Mouse (Mus musculus): ENCODE measurements around the gene Dpp9. TPM values are rescaled to one million over a fixed set of nuclear protein-coding genes. Genes with fewer than 3 reads are reported as not detected.

Gene Dpp9
- polyA plus RNA-seq, 1 experiment from 2014 or later = 19.6 TPM

GRCm38 (mm10) chr17:56257181-56257894 is 38.6 kb upstream of the Dpp9 start:
- Histone ChIP-seq H3K9me3 (replicated peaks) (no peaks in the 10 kb centered on the region), H3K27ac (replicated peaks) (peak overlapping the region; percentile 82), H3K36me3 (replicated peaks) (peaks cover 47% of the 10 kb centered on the region), H3K4me1 (replicated peaks) (peaks cover 52% of the 10 kb centered on the region), H3K9ac (peak overlapping the region; percentile 71), H3K27me3 (no peaks in the 10 kb centered on the region), H3K4me3 (replicated peaks) (peak overlapping the region; percentile 74), H3K4me2 (peak overlapping the region; percentile 96)
- 5% methylated on average over 58 of the region's 58 CpGs for WGBS (ENCODE audit: insufficient replicate concordance)
- no peak for ATAC-seq (ENCODE audit: insufficient read depth)

- H3K27me3 ChIP-seq = no peaks in the 10 kb centered on the region
- peaks cover 37% of the 10 kb centered on the region for H3K36me3 ChIP-seq (replicated peaks)
- peak within 1 kb of the TSS; percentile 71 for H3K9ac ChIP-seq
- peak within 1 kb of the TSS; percentile 74 for H3K4me3 ChIP-seq (replicated peaks)
- H3K9me3 ChIP-seq (replicated peaks) = no peaks in the 10 kb centered on the region
- H3K27ac ChIP-seq (replicated peaks) = peak within 1 kb of the TSS; percentile 95
- H3K4me2 ChIP-seq = peak within 1 kb of the TSS; percentile 96
- under 1% methylated on average over 28 of the region's 28 CpGs for WGBS (ENCODE audit: insufficient replicate concordance)
- H3K4me1 ChIP-seq (replicated peaks) = peaks cover 52% of the 10 kb centered on the region
- ATAC-seq (ENCODE audit: insufficient read depth) = peak; percentile 92
Measured at GRCm38 (mm10) chr17:56256239-56256881, 37.7 kb upstream of the Dpp9 start, which contains the start of gene Fem1a. Fem1a (plus strand) TSS chr17:56256810.

- Histone ChIP-seq H3K27me3 (no peaks in the 10 kb centered on the region), H3K9me3 (replicated peaks) (no peaks in the 10 kb centered on the region), H3K4me2 (peak overlapping the region; percentile 96), H3K36me3 (replicated peaks) (peaks cover 32% of the 10 kb centered on the region), H3K4me3 (replicated peaks) (peak overlapping the region; percentile 74), H3K9ac (peak overlapping the region; percentile 71), H3K4me1 (replicated peaks) (peaks cover 51% of the 10 kb centered on the region), H3K27ac (replicated peaks) (peak overlapping the region; percentile 95)
- under 1% methylated on average over 32 of the region's 32 CpGs for WGBS (ENCODE audit: insufficient replicate concordance)
- ATAC-seq (ENCODE audit: insufficient read depth) = peak; percentile 88
Measured at GRCm38 (mm10) chr17:56255863-56256238, 37.1 kb upstream of the Dpp9 start.

GRCm38 (mm10) chr17:56255429-56255828 is 36.7 kb upstream of the Dpp9 start:
- Histone ChIP-seq H3K9me3 (replicated peaks) (no peaks in the 10 kb centered on the region), H3K27me3 (no peaks in the 10 kb centered on the region), H3K36me3 (replicated peaks) (peaks cover 28% of the 10 kb centered on the region), H3K4me1 (replicated peaks) (peaks cover 47% of the 10 kb centered on the region), H3K4me2 (peak overlapping the region; percentile 96), H3K4me3 (replicated peaks) (peak overlapping the region; percentile 74; the same call in 1 of the 2 replicates), H3K9ac (no peak overlapping the region), H3K27ac (replicated peaks) (peak overlapping the region; percentile 55)
- 16% methylated on average over 9 of the region's 9 CpGs for WGBS (ENCODE audit: insufficient replicate concordance)
- no peak for ATAC-seq (ENCODE audit: insufficient read depth)

GRCm38 (mm10) chr17:56254695-56255094 is 36.0 kb upstream of the Dpp9 start:
- H3K36me3 ChIP-seq (replicated peaks) = peaks cover 20% of the 10 kb centered on the region
- H3K27me3 ChIP-seq = no peaks in the 10 kb centered on the region
- no peak overlapping the region for H3K4me3 ChIP-seq (replicated peaks)
- H3K9ac ChIP-seq = no peak overlapping the region
- no peak overlapping the region for H3K4me2 ChIP-seq
- no peak overlapping the region for H3K27ac ChIP-seq (replicated peaks)
- ATAC-seq (ENCODE audit: insufficient read depth) = no peak
- H3K9me3 ChIP-seq (replicated peaks) = no peaks in the 10 kb centered on the region
- WGBS (ENCODE audit: insufficient replicate concordance) = 74% methylated on average over 4 of the region's 4 CpGs
- H3K4me1 ChIP-seq (replicated peaks) = peaks cover 40% of the 10 kb centered on the region

- Histone ChIP-seq H3K27ac (replicated peaks) (no peak overlapping the region), H3K27me3 (no peaks in the 10 kb centered on the region), H3K9me3 (replicated peaks) (no peaks in the 10 kb centered on the region), H3K4me3 (replicated peaks) (no peak overlapping the region), H3K4me2 (no peak overlapping the region), H3K9ac (no peak overlapping the region), H3K4me1 (replicated peaks) (peaks cover 14% of the 10 kb centered on the region), H3K36me3 (replicated peaks) (no peaks in the 10 kb centered on the region)
- no peak for ATAC-seq (ENCODE audit: insufficient read depth)
- 8% methylated on average over 6 of the region's 6 CpGs for WGBS (ENCODE audit: insufficient replicate concordance)
Measured at GRCm38 (mm10) chr17:56251136-56251829, 32.6 kb upstream of the Dpp9 start.

- Histone ChIP-seq H3K27ac (replicated peaks) (no peak overlapping the region), H3K9ac (no peak overlapping the region), H3K27me3 (peaks cover 13% of the 10 kb centered on the region), H3K9me3 (replicated peaks) (no peaks in the 10 kb centered on the region), H3K36me3 (replicated peaks) (no peaks in the 10 kb centered on the region), H3K4me1 (replicated peaks) (no peaks in the 10 kb centered on the region; the same call in 1 of the 2 replicates), H3K4me2 (no peak overlapping the region), H3K4me3 (replicated peaks) (no peak overlapping the region)
- 57% methylated on average over 7 of the region's 7 CpGs for WGBS (ENCODE audit: insufficient replicate concordance)
- ATAC-seq (ENCODE audit: insufficient read depth) = no peak
Measured at GRCm38 (mm10) chr17:56245608-56246007, 26.9 kb upstream of the Dpp9 start.

- Histone ChIP-seq H3K27ac (replicated peaks) (no peak overlapping the region), H3K4me1 (replicated peaks) (no peaks in the 10 kb centered on the region; the same call in 1 of the 2 replicates), H3K9me3 (replicated peaks) (no peaks in the 10 kb centered on the region), H3K4me3 (replicated peaks) (no peak overlapping the region), H3K27me3 (peaks cover 14% of the 10 kb centered on the region), H3K4me2 (no peak overlapping the region), H3K9ac (no peak overlapping the region), H3K36me3 (replicated peaks) (no peaks in the 10 kb centered on the region)
- no peak for ATAC-seq (ENCODE audit: insufficient read depth)
- WGBS (ENCODE audit: insufficient replicate concordance) = 3% methylated on average over 33 of the region's 33 CpGs
Measured at GRCm38 (mm10) chr17:56241541-56242401, 23.1 kb upstream of the Dpp9 start.

- H3K4me3 ChIP-seq (replicated peaks) = no peak overlapping the region
- H3K4me2 ChIP-seq = peak overlapping the region; percentile 25; the same call in 1 of the 2 replicates
- peak; percentile 22; the same call in 1 of the 2 replicates for ATAC-seq (ENCODE audit: insufficient read depth)
- no peak overlapping the region for H3K9ac ChIP-seq
- no peaks in the 10 kb centered on the region for H3K9me3 ChIP-seq (replicated peaks)
- H3K4me1 ChIP-seq (replicated peaks) = peaks cover 6% of the 10 kb centered on the region; the same call in 1 of the 2 replicates
- H3K36me3 ChIP-seq (replicated peaks) = no peaks in the 10 kb centered on the region
- no peaks in the 10 kb centered on the region for H3K27me3 ChIP-seq
- WGBS (ENCODE audit: insufficient replicate concordance) = 5% methylated on average over 14 of the region's 14 CpGs
- no peak overlapping the region for H3K27ac ChIP-seq (replicated peaks)
Measured at GRCm38 (mm10) chr17:56233818-56234469, 15.2 kb upstream of the Dpp9 start.

- WGBS (ENCODE audit: insufficient replicate concordance) = 37% methylated on average over 8 of the region's 8 CpGs
- Histone ChIP-seq H3K4me3 (replicated peaks) (no peak overlapping the region), H3K36me3 (replicated peaks) (no peaks in the 10 kb centered on the region), H3K4me2 (peak overlapping the region; percentile 25; the same call in 1 of the 2 replicates), H3K9me3 (replicated peaks) (no peaks in the 10 kb centered on the region), H3K9ac (no peak overlapping the region), H3K4me1 (replicated peaks) (peaks cover 6% of the 10 kb centered on the region; the same call in 1 of the 2 replicates), H3K27me3 (no peaks in the 10 kb centered on the region), H3K27ac (replicated peaks) (no peak overlapping the region)
- ATAC-seq (ENCODE audit: insufficient read depth) = no peak
Measured at GRCm38 (mm10) chr17:56233389-56233788, 14.7 kb upstream of the Dpp9 start.

All from liver, embryonic 15.5 days (tissue).